Mouse (Mus musculus): ENCODE results near the gene Btbd2. TPM values are rescaled to one million over a fixed set of nuclear protein-coding genes. Genes with fewer than 3 reads are reported as not detected.

The Btbd2 gene
- polyA plus RNA-seq, 1 experiment from 2014 or later: 109 TPM

DNA sequence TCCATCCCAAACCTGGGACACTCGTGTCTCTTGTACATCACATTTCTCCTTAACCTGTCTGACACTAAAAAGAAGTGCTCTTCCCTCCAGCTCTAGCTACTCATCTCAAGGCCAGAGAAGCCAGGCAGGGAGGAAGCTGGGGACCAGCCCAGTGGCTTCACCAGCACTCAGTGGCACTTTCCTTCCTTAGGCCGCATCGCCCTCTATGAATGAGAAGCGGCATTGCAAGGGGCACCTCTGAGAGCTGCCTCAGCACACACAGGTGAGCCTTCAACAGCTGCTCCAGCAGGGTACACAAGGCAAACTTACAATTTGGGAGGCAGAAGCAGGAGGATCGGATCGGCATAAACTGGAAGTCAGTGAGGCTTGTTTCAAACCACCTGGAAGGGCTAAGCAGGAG lies 27.3 kb upstream of the Btbd2 start:
- Histone ChIP-seq H3K9ac (no peak overlapping the region), H3K4me2 (replicated peaks) (no peak overlapping the region), H3K4me1 (no peaks in the 10 kb centered on the region), H3K36me3 (peaks cover 48% of the 10 kb centered on the region), H3K9me3 (no peaks in the 10 kb centered on the region), H3K4me3 (no peak overlapping the region), H3K27ac (no peak overlapping the region), H3K27me3 (no peaks in the 10 kb centered on the region)
- no peak for ATAC-seq (ENCODE audit: insufficient number of reproducible peaks, insufficient read depth, low FRiP score, low TSS enrichment)
- WGBS: 56% methylated on average over 6 of the region's 6 CpGs

DNA sequence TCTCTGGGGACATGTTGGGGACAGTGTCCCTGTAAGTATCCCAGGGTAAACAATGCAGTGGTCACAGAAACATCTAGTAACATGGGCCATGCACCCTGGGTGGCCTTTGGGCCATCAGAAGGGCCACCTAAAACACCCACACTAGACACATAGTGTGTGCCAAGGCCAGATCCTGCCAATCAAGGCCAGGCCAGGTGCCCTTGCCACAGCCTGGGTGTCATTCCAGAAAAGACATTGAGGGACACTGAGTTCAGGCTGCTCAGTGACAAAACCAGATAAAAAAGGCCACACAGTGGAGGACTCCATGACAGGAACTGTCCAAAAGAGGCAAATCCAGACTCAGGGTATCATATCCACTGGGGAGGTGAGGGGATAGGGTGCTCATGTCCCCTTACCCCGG lies 26.8 kb upstream of the Btbd2 start:
- Histone ChIP-seq H3K27ac (no peak overlapping the region), H3K9ac (no peak overlapping the region), H3K27me3 (no peaks in the 10 kb centered on the region), H3K4me2 (replicated peaks) (no peak overlapping the region), H3K36me3 (peaks cover 45% of the 10 kb centered on the region), H3K9me3 (no peaks in the 10 kb centered on the region), H3K4me3 (no peak overlapping the region), H3K4me1 (peaks cover 3% of the 10 kb centered on the region)
- ATAC-seq (ENCODE audit: insufficient number of reproducible peaks, insufficient read depth, low FRiP score, low TSS enrichment): no peak
- 92% methylated on average over 1 of the region's 1 CpGs for WGBS

DNA sequence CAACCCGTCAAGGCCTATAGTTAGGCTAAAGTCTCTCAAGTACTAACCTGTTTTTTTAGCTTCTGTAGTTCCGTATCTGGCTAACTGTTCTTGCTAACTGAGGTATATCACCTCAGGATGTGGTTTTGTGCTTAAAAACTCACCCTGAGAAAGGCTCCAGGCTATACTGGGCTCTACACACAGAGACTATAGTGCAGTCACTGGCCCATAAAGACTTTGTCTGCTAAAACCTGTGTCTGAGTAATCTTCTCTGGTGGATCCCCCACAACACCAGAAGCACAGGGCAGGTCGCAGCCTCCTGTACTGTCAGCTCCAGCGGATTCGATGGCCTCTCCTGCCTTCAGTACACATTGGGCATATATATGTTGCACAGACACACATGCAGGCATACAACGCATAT lies 25.1 kb upstream of the Btbd2 start:
- Histone ChIP-seq H3K27ac (no peak overlapping the region), H3K27me3 (no peaks in the 10 kb centered on the region), H3K4me1 (peaks cover 20% of the 10 kb centered on the region), H3K4me2 (replicated peaks) (no peak overlapping the region), H3K36me3 (peaks cover 30% of the 10 kb centered on the region), H3K9ac (no peak overlapping the region), H3K9me3 (no peaks in the 10 kb centered on the region), H3K4me3 (no peak overlapping the region)
- no peak for ATAC-seq (ENCODE audit: insufficient number of reproducible peaks, insufficient read depth, low FRiP score, low TSS enrichment)
- 92% methylated on average over 6 of the region's 6 CpGs for WGBS

DNA sequence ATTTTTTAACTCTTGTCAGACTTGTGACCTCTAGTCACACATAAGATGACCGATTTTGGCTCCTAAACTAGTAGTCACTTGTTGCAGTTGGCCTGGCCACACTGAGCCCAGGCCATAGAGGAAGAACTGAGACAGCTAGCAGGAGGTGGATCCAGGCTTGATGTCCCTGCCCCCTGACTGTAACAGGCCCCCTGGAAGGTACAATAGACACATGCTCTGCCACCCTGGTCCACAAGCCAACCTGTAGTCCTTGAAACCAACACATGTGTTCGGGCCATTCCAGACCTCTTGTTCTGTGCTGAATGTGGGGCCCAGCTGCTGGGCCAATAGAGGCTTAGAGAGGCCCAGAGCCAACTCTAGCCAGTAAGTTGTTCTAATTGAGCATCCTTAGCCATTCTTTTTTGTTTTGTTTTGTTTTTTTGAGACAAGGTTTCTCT lies 23.4 kb upstream of the Btbd2 start:
- Histone ChIP-seq H3K36me3 (peaks cover 12% of the 10 kb centered on the region), H3K9ac (no peak overlapping the region), H3K4me3 (no peak overlapping the region), H3K27me3 (no peaks in the 10 kb centered on the region), H3K27ac (no peak overlapping the region), H3K4me2 (replicated peaks) (no peak overlapping the region), H3K9me3 (no peaks in the 10 kb centered on the region), H3K4me1 (peaks cover 21% of the 10 kb centered on the region)
- no peak for ATAC-seq (ENCODE audit: insufficient number of reproducible peaks, insufficient read depth, low FRiP score, low TSS enrichment)
- 76% methylated on average over 2 of the region's 2 CpGs for WGBS

DNA sequence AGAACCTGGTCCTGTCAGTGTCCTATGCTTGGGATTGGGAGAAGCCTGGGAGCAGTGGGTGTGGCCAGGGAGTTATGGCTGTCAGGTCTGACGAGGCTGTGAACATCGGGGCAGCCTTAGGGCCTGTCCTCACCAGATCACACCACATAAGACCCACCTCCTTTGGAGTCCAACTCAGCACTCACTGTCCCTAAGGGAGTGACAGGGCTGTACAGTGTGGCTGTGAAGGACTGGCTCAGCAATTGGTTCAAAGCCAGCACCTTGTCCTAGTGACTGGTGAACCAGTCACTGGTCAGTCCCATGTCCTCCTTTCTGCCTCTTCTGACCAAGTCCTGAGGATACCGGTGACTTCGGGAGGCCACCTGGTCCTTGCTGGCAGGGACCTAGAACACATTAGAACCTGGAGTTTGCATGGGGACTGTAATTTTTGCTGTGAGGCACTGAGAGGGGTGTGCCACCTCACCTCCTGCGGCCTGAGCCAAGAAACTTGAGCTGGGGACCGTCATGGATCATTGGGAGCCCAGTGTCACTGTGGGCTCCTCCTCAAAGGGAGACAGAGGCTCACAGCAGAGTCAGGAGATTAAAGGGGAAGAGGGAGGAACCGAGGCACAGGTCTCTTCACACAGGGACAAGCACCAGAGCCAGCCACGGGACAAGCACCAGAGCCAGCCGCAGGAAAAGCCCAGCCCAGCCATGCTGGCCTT lies 22.8 kb upstream of the Btbd2 start:
- H3K27ac ChIP-seq: peak overlapping the region; percentile 36; the same call in 1 of the 2 replicates
- H3K36me3 ChIP-seq: peaks cover 7% of the 10 kb centered on the region
- H3K9me3 ChIP-seq: no peaks in the 10 kb centered on the region
- 59% methylated on average over 9 of the region's 9 CpGs for WGBS
- ATAC-seq (ENCODE audit: insufficient number of reproducible peaks, insufficient read depth, low FRiP score, low TSS enrichment): no peak
- no peak overlapping the region for H3K9ac ChIP-seq
- H3K4me3 ChIP-seq: no peak overlapping the region
- no peak overlapping the region for H3K4me2 ChIP-seq (replicated peaks)
- H3K27me3 ChIP-seq: no peaks in the 10 kb centered on the region
- peaks cover 26% of the 10 kb centered on the region for H3K4me1 ChIP-seq

DNA sequence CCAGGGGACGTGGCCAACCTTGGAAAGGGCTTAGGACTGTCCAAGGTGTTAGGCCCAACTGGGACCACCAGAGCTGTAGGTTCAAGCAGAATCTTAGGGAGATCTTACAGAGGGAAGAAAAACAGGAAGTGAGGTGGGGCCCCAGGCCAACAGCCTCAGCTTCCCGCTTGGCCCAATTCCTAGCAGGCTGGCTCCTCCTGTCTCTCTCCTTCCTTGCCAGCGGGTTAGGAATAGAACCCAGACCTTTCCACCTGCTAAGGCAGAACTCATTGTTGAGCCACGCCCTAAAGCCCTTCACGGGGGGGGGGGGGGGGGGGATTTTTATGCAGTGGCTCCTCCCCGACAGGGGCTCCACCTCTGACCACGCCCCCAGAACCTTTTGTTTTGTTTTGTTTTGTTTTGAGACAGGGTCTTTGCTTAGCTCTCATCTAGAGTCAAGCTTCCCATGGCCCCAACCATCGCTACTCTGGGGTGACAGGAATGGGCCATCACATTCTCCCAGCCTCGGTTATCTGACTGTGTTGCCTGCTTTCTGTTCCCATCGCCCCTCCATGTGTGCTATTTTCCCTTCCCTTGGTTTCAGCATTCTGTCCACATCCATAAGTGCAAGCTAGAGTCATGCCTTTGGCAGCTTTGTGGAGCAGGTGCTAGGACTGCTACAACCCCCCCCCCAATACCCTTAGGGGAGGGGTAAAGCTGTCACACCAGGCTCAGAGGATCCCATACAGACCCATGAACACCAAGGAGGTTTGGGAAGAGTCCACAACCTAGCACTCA lies 21.9 kb upstream of the Btbd2 start:
- no peak for ATAC-seq (ENCODE audit: insufficient number of reproducible peaks, insufficient read depth, low FRiP score, low TSS enrichment)
- Histone ChIP-seq H3K9me3 (no peaks in the 10 kb centered on the region), H3K4me3 (no peak overlapping the region), H3K4me1 (peaks cover 35% of the 10 kb centered on the region), H3K27ac (peak overlapping the region; percentile 99), H3K36me3 (peaks cover 7% of the 10 kb centered on the region; the same call in 1 of the 2 replicates), H3K27me3 (no peaks in the 10 kb centered on the region), H3K9ac (0 out of 2 replicates have a peak overlapping the region, but pooled peaks have one; percentile 17), H3K4me2 (replicated peaks) (no peak overlapping the region)
- WGBS: 54% methylated on average over 10 of the region's 10 CpGs

DNA sequence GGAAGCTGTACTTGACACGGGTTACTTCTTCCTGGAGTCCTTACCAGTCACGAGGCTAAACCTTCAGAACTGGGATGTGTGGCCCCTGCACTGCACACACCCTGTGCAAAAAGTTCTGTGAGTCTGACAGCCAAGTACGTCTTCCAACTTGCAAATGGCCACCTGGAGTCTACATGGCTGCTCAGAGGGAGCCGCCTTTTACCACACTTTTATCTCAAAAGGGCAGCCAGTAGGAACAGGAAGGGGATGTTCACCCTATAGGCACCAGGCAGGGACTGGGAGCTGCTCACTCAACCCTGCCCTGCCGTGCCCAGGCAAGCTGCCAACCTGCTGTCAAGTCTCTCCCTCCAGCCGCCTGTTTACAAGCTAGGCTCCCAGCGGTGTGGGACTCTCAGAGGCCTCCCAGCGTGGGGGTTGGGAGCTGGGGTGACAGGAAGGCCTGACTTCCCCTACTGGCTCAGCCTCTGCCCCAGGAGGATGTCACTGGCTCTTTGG lies 21.1 kb upstream of the Btbd2 start, which contains the start of gene Mknk2:
Gene Mknk2, minus strand, starts transcription at position 171 of the 495 bp plus-strand sequence.
- Histone ChIP-seq H3K27me3 (no peaks in the 10 kb centered on the region), H3K4me3 (peak within 1 kb of the TSS; percentile 97), H3K36me3 (0 out of 2 replicates have a peak, but pooled peaks cover 3% of the 10 kb centered on the region), H3K27ac (peak within 1 kb of the TSS; percentile 99), H3K4me1 (peaks cover 42% of the 10 kb centered on the region), H3K9me3 (no peaks in the 10 kb centered on the region), H3K9ac (peak within 1 kb of the TSS; percentile 78), H3K4me2 (replicated peaks) (peak within 1 kb of the TSS; percentile 83)
- no peak for ATAC-seq (ENCODE audit: insufficient number of reproducible peaks, insufficient read depth, low FRiP score, low TSS enrichment)
- WGBS: 28% methylated on average over 8 of the region's 8 CpGs

DNA sequence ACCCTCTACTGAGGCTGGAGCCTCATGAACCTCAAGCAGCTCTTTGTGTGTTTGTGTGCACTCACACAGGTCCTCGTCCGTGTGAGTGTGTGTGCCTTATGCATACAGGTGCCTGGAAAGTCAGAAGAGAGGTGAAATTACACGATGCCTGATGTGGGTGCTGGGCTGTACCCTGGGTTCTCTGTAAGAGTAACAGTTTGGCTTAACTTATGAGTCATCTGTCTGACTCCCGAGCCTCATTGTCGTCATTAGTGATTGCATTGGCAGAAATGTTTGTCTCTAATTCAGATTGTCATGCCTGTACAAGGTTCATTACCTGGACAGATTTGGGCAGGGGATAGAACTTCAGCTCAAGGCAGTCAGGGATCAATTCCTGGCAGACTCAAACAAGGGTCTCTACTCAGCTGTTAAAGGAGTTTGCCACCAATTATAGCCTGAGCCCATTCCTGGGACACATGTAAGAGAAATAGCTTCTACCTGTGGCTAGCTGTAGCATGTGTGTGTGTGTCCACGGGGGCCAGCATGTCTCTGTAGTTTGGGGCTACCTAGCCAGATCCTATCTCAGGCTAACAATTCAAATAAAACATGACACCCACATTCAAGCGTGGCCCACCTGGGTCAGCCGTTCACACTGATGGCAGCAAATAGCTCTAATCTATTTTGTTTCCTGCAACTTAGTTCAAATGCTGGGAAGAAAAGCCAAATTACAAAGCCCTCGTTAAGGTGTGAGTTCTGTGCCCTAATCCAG lies 20.4 kb upstream of the Btbd2 start:
- H3K36me3 ChIP-seq: 0 out of 2 replicates have a peak, but pooled peaks cover 10% of the 10 kb centered on the region
- H3K4me1 ChIP-seq: peaks cover 49% of the 10 kb centered on the region
- no peaks in the 10 kb centered on the region for H3K27me3 ChIP-seq
- H3K9ac ChIP-seq: peak overlapping the region; percentile 78
- peak overlapping the region; percentile 83 for H3K4me2 ChIP-seq (replicated peaks)
- H3K27ac ChIP-seq: peak overlapping the region; percentile 99
- WGBS: 29% methylated on average over 9 of the region's 9 CpGs
- ATAC-seq (ENCODE audit: insufficient number of reproducible peaks, insufficient read depth, low FRiP score, low TSS enrichment): no peak
- H3K4me3 ChIP-seq: peak overlapping the region; percentile 97
- no peaks in the 10 kb centered on the region for H3K9me3 ChIP-seq

DNA sequence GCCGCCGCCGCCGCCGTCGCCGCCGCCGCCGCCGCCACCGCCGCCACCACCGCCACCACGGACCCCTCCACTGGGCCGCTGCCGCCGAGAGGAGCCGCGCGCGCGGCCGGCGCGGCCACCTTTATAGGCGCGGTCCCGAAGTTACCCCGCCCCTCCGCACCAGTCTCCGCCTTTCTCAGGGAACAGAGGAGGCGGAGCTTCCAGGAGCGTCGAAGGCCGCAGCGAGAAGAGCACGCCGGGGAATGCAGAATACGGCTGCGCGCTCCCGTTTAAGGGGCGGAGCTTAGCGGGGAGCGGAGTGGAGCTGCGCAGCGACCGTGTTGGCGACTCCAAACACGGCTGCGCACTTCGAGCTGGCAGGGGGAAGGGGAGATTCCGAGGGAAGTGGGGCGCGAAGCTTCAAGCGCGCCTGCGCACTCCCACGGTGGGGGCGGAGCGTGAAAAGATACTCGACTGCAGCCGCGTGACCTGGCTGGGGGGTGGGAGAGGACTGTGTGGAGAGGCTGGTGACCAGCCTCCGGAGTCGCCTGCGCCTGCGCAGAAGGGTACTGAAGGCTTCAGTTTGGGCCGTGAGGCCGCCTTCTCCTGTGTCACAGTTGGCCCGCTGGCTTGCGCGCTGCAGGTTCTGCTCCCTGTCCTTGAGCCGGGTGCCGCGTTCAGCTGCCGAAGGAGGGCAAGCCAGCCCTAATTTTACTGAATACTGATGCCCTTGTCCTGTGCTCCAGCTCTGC lies 19.5 kb upstream of the Btbd2 start:
- under 1% methylated on average over 74 of the region's 78 CpGs for WGBS
- Histone ChIP-seq H3K36me3 (peaks cover 19% of the 10 kb centered on the region), H3K27ac (peak overlapping the region; percentile 99), H3K27me3 (no peaks in the 10 kb centered on the region), H3K4me3 (peak overlapping the region; percentile 97), H3K4me1 (peaks cover 49% of the 10 kb centered on the region), H3K9me3 (no peaks in the 10 kb centered on the region), H3K4me2 (replicated peaks) (peak overlapping the region; percentile 83), H3K9ac (peak overlapping the region; percentile 97)
- ATAC-seq (ENCODE audit: insufficient number of reproducible peaks, insufficient read depth, low FRiP score, low TSS enrichment): peak; percentile 89

DNA sequence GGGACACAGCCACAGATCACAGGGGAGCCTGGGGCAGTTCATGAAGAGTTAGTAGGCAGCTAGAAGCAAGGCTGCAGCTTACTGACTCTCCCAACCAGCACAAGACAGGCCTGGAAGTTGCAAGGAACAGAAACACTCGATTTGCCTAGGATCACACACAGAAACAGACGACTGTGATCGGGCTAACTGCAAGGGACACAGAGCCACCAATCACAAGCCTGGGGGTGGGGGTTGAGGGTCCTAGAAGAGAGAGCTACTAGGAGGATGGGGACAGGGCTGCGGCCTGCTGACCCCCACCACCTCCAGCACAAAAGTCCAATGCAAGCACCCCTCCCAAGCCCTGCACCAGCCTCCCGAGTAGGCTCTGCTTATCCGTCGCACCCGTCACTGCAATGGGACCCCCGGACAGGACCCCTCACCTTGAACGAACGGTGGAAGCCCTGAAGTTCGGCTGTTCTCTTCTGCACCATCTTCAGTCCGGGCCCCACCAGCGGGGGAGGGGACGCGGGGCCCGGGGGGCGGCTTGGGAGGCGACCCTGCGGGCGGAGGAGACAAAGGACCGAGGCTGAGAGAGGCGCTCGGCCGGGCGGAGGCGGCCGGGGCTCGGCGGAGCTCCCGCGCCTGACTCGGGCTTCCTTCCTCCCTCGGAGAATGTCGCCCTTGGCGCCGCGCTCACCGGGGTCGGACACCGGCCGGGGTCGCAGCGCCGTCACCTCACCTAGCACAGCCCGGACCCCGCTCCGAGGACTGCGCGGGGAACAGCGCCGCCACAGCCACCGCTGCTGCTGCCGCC lies 18.7 kb upstream of the Btbd2 start:
- peaks cover 49% of the 10 kb centered on the region for H3K4me1 ChIP-seq
- H3K9me3 ChIP-seq: no peaks in the 10 kb centered on the region
- no peaks in the 10 kb centered on the region for H3K27me3 ChIP-seq
- H3K4me2 ChIP-seq (replicated peaks): peak overlapping the region; percentile 83
- peak overlapping the region; percentile 97 for H3K9ac ChIP-seq
- peak overlapping the region; percentile 83 for H3K27ac ChIP-seq
- under 1% methylated on average over 45 of the region's 54 CpGs for WGBS
- peak overlapping the region; percentile 97 for H3K4me3 ChIP-seq
- 0 out of 2 replicates have a peak, but pooled peaks have one; percentile 3 for ATAC-seq (ENCODE audit: insufficient number of reproducible peaks, insufficient read depth, low FRiP score, low TSS enrichment)
- peaks cover 27% of the 10 kb centered on the region for H3K36me3 ChIP-seq

All from embryonic facial prominence, embryonic 12.5 days (tissue).